Mouse (Mus musculus) E14TG2a.4 (cell line): ENCODE results near the gene Vegfc.

Experiments
- CTCF ChIP-seq: conservative IDR thresholded peaks from 2 replicates; pipeline ENCODE4 v1.5.1; 2014; ENCODE audit warnings: low read length
- NANOG ChIP-seq: IDR thresholded peaks from 2 replicates; pipeline ENCODE4 v1.6.1; 2014; ENCODE audit warnings: borderline replicate concordance, low read length, mixed read lengths
- POU5F1 ChIP-seq: IDR thresholded peaks from 2 replicates; pipeline ENCODE4 v1.6.1; 2014; ENCODE audit warnings: low read length, borderline replicate concordance

DNA sequence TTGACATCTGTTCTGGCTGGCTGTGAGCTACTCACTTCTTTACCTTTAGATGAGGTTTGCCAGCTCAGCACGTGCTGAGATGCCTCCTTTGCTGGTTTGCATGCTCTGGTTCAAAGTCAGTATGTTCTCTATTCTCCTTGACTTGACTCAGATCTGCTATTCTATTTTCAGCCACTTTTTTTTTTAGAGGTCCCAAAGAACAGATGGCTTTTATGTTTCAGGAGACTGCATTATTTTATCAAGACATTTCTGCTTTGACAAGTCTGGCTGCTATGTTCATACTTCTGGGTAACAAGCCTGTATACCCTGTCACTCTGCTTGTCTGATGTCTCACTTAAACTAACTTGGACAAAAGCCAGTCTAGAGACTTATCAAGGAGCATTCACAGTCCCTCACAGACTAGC is 151.4 kb downstream of the Vegfc start:
- TF ChIP-seq CTCF, result no peak
- no peak for TF ChIP-seq NANOG
- no peak for TF ChIP-seq POU5F1
